Mouse (Mus musculus) forebrain, embryonic 12.5 days (tissue): Measurements from ENCODE around the gene Dffb. TPM values are rescaled to one million over a fixed set of nuclear protein-coding genes. Genes with fewer than 3 reads are reported as not detected.
A peak's percentile ranks its signal among the peaks of the same experiment; 100 is the strongest.

Experiments
- ATAC-seq: fragments of 200-750 bp; cut with Nextera tagmentation; 2 replicates; pipeline ENCODE4 v1.8.0; 2017; ENCODE audit warnings: moderate TSS enrichment; ENCODE audit not compliant: low FRiP score
- H3K27ac ChIP-seq: fragments of 300-500 bp; sonication (generic); 2 replicates; pipeline ENCODE4 v1.5.1; 2016; ENCODE audit warnings: mild to moderate bottlenecking
- H3K27me3 ChIP-seq: fragments of 300-500 bp; sonication (generic); 2 replicates; pipeline ENCODE4 v1.6.1; 2016; ENCODE audit warnings: mild to moderate bottlenecking
- H3K36me3 ChIP-seq: fragments of 300-500 bp; sonication (generic); replicated peaks from 2 replicates; pipeline ENCODE4 v1.6.1; 2016; ENCODE audit warnings: mild to moderate bottlenecking
- H3K4me1 ChIP-seq: fragments of 300-500 bp; sonication (generic); 2 replicates; pipeline ENCODE4 v1.6.1; 2016
- H3K4me2 ChIP-seq: fragments of 300-500 bp; sonication (generic); 2 replicates; pipeline ENCODE4 v1.6.1; 2016; ENCODE audit warnings: mild to moderate bottlenecking, moderate library complexity
- H3K4me3 ChIP-seq: fragments of 300-500 bp; sonication (generic); replicated peaks from 2 replicates; pipeline ENCODE4 v1.5.1; 2016; ENCODE audit warnings: mild to moderate bottlenecking
- H3K9ac ChIP-seq: fragments of 300-500 bp; sonication (generic); 2 replicates; pipeline ENCODE4 v1.6.1; 2016; ENCODE audit warnings: mild to moderate bottlenecking
- H3K9me3 ChIP-seq: fragments of 300-500 bp; sonication (generic); 2 replicates; pipeline ENCODE4 v1.6.1; 2016
- WGBS: fragments of 180-500 bp; shearing (Covaris S2); methylation state at CpG from one replicate; pipeline ENCODE4 v1.1.7; 2016; 5-methylcytosine and 5-hydroxymethylcytosine counted together
- polyA plus RNA-seq: library from polyadenylated mRNA; unstranded; fragments of >200 nt; fragmentation: Nextera tagmentation; extraction: Ambion mirVana; gene quantifications from 2 replicates; pipeline ENCODE4 v1.2.1, GENCODE M21; 2016

The Dffb gene
- polyA plus RNA-seq, 1 experiment from 2014 or later = 11.9 TPM

GRCm38 (mm10) chr4:154006264-154006663 is 31.3 kb upstream of the Dffb start:
- ATAC-seq = no peak
- Histone ChIP-seq H3K9me3 (no peaks in the 10 kb centered on the region), H3K36me3 (peaks cover 56% of the 10 kb centered on the region), H3K9ac (no peak overlapping the region), H3K4me1 (peaks cover 5% of the 10 kb centered on the region), H3K27me3 (no peaks in the 10 kb centered on the region), H3K4me3 (no peak overlapping the region), H3K27ac (no peak overlapping the region), H3K4me2 (no peak overlapping the region)
- 95% methylated on average over 6 of the region's 6 CpGs for WGBS

DNA sequence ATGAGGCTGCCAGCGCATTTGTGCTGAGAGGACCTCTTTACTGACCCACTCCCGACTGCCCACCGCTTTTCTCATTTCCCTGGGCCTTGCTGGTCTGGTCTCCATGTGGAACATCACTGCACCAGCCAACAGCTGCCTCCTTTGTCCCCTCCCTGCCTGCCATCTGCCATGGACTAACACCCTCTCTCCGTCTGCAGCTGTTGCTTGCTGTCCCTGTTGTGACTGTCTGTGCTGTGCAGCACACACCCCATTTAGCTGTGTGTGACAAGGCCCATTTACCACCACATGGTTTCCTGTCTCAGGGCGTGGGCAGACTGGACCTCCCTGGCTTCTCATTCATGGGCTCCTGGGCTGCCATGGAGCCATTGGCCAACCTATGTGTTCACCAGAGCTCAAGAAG is 30.6 kb upstream of the Dffb start:
- H3K4me3 ChIP-seq = no peak overlapping the region
- H3K9me3 ChIP-seq = no peaks in the 10 kb centered on the region
- H3K4me2 ChIP-seq = no peak overlapping the region
- H3K27me3 ChIP-seq = no peaks in the 10 kb centered on the region
- peaks cover 56% of the 10 kb centered on the region for H3K36me3 ChIP-seq
- WGBS = 85% methylated on average over 5 of the region's 5 CpGs
- no peaks in the 10 kb centered on the region for H3K4me1 ChIP-seq
- no peak overlapping the region; the same call in 1 of the 2 replicates for H3K27ac ChIP-seq
- no peak for ATAC-seq
- no peak overlapping the region for H3K9ac ChIP-seq

DNA sequence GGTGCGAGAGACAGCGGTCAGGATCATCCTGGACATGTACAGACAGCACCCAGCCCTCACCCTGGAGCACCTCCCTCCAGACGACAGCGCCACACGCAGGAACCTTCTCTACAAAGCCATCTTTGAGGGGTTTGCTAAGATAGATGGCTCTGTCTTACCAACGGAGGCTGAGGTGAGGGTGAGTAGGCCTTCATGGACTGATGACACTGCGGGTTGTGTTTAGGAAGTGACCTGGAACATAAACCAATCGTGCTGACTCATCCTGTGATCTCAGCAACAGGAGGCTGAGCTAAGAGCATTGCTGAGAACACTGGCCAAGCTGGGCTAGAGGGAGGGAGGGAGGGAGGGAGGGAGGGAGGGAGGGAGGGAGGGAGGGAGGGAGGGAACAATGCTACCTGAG is 18.6 kb upstream of the Dffb start:
- WGBS = 92% methylated on average over 8 of the region's 8 CpGs

GRCm38 (mm10) chr4:153992715-153993114 is 17.8 kb upstream of the Dffb start:
- no peaks in the 10 kb centered on the region for H3K9me3 ChIP-seq
- ATAC-seq = no peak
- WGBS = 93% methylated on average over 10 of the region's 10 CpGs
- H3K4me2 ChIP-seq = no peak overlapping the region
- H3K27ac ChIP-seq = no peak overlapping the region
- no peak overlapping the region for H3K9ac ChIP-seq
- H3K4me1 ChIP-seq = no peaks in the 10 kb centered on the region
- H3K4me3 ChIP-seq = no peak overlapping the region
- H3K36me3 ChIP-seq = peaks cover 95% of the 10 kb centered on the region
- H3K27me3 ChIP-seq = no peaks in the 10 kb centered on the region

More for the DNA sequence above, 18.6 kb upstream of the Dffb start:
- H3K4me1 ChIP-seq = no peaks in the 10 kb centered on the region
- no peak overlapping the region for H3K4me3 ChIP-seq
- no peak overlapping the region for H3K9ac ChIP-seq
- no peaks in the 10 kb centered on the region for H3K27me3 ChIP-seq
- H3K4me2 ChIP-seq = no peak overlapping the region
- peaks cover 95% of the 10 kb centered on the region for H3K36me3 ChIP-seq
- ATAC-seq = no peak
- no peak overlapping the region for H3K27ac ChIP-seq
- H3K9me3 ChIP-seq = no peaks in the 10 kb centered on the region

DNA sequence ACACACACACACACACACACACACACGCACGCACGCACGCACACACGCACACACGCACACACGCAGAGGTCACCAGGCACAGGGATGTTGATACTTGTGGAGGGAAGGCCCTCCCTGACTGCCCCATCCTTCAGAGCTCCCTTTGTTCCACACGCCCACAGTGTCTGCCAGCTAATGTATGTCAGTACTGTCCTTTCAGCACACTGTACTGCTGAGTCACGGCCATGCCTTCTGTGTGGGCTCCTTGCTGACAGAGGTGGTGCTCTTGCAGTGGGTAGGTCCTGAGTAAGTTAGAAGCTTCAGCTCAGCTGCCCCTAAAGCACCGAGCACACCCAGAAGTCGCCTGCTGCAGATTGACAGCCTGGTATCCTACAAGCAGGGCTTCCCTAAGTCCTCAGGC is 5.5 kb upstream of the Dffb start:
- WGBS = 85% methylated on average over 11 of the region's 11 CpGs
- Histone ChIP-seq H3K27ac (no peak overlapping the region), H3K27me3 (no peaks in the 10 kb centered on the region), H3K9ac (no peak overlapping the region), H3K4me2 (no peak overlapping the region), H3K9me3 (no peaks in the 10 kb centered on the region), H3K4me1 (peaks cover 18% of the 10 kb centered on the region), H3K36me3 (peaks cover 66% of the 10 kb centered on the region), H3K4me3 (no peak overlapping the region)
- ATAC-seq = no peak

GRCm38 (mm10) chr4:153979243-153979642 is 4.3 kb upstream of the Dffb start:
- H3K27me3 ChIP-seq = no peaks in the 10 kb centered on the region
- ATAC-seq = no peak
- no peak overlapping the region for H3K9ac ChIP-seq
- no peak overlapping the region for H3K4me3 ChIP-seq
- WGBS = 95% methylated on average over 10 of the region's 10 CpGs
- H3K36me3 ChIP-seq = peaks cover 54% of the 10 kb centered on the region
- peaks cover 21% of the 10 kb centered on the region for H3K4me1 ChIP-seq
- no peaks in the 10 kb centered on the region for H3K9me3 ChIP-seq
- no peak overlapping the region for H3K4me2 ChIP-seq
- H3K27ac ChIP-seq = no peak overlapping the region

DNA sequence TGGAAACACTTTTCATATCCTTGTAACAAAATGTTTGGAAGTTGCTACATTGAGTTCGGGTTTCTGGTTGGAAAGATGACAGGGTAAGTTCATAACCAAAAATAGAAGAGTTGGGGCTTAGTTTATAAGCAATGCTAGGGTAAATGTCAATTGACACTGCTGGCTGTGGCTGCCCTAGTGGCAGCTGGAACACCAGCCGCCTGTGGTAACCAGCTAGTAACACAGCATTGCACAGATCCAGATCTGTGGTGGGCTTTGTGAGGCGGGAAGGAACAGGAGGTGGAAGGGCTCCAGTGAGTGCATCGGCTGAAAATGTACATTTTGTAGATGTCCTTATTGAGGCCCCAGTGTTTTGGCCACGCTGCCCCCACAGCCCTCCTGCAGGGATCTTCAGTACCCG is 842 bp upstream of the Dffb start:
- H3K4me2 ChIP-seq = peak overlapping the region; percentile 94
- peak overlapping the region; percentile 94 for H3K9ac ChIP-seq
- H3K4me1 ChIP-seq = peaks cover 34% of the 10 kb centered on the region
- 44% methylated on average over 6 of the region's 6 CpGs for WGBS
- peak overlapping the region; percentile 94 for H3K4me3 ChIP-seq
- no peak overlapping the region for H3K27ac ChIP-seq
- no peaks in the 10 kb centered on the region for H3K9me3 ChIP-seq
- no peak for ATAC-seq
- peaks cover 29% of the 10 kb centered on the region for H3K36me3 ChIP-seq
- no peaks in the 10 kb centered on the region for H3K27me3 ChIP-seq

- 1% methylated on average over 30 of the region's 33 CpGs for WGBS
- no peaks in the 10 kb centered on the region for H3K27me3 ChIP-seq
- peak overlapping the region; percentile 94 for H3K4me2 ChIP-seq
- no peaks in the 10 kb centered on the region for H3K9me3 ChIP-seq
- H3K4me1 ChIP-seq = peaks cover 34% of the 10 kb centered on the region
- H3K9ac ChIP-seq = peak overlapping the region; percentile 94
- no peak for ATAC-seq
- peak overlapping the region; percentile 73 for H3K27ac ChIP-seq
- H3K36me3 ChIP-seq = peaks cover 29% of the 10 kb centered on the region
- H3K4me3 ChIP-seq = peak overlapping the region; percentile 94
Observed at GRCm38 (mm10) chr4:153975292-153975662, 351 bp upstream of the Dffb start.

GRCm38 (mm10) chr4:153968063-153968462 is 6.9 kb downstream of the Dffb start:
- H3K27ac ChIP-seq = no peak overlapping the region
- H3K9me3 ChIP-seq = no peaks in the 10 kb centered on the region
- H3K27me3 ChIP-seq = no peaks in the 10 kb centered on the region
- H3K4me3 ChIP-seq = no peak overlapping the region
- H3K36me3 ChIP-seq = peaks cover 72% of the 10 kb centered on the region
- no peak overlapping the region for H3K9ac ChIP-seq
- no peak overlapping the region for H3K4me2 ChIP-seq
- WGBS = 80% methylated on average over 2 of the region's 2 CpGs
- no peak for ATAC-seq
- H3K4me1 ChIP-seq = peaks cover 3% of the 10 kb centered on the region; the same call in 1 of the 2 replicates

- H3K4me2 ChIP-seq = no peak overlapping the region
- WGBS = 84% methylated on average over 2 of the region's 2 CpGs
- no peak overlapping the region for H3K4me3 ChIP-seq
- no peaks in the 10 kb centered on the region for H3K9me3 ChIP-seq
- ATAC-seq = no peak
- H3K27ac ChIP-seq = no peak overlapping the region
- H3K4me1 ChIP-seq = no peaks in the 10 kb centered on the region
- H3K36me3 ChIP-seq = peaks cover 77% of the 10 kb centered on the region
- no peaks in the 10 kb centered on the region for H3K27me3 ChIP-seq
- H3K9ac ChIP-seq = no peak overlapping the region
Observed at GRCm38 (mm10) chr4:153967556-153967955, 7.4 kb downstream of the Dffb start.

DNA sequence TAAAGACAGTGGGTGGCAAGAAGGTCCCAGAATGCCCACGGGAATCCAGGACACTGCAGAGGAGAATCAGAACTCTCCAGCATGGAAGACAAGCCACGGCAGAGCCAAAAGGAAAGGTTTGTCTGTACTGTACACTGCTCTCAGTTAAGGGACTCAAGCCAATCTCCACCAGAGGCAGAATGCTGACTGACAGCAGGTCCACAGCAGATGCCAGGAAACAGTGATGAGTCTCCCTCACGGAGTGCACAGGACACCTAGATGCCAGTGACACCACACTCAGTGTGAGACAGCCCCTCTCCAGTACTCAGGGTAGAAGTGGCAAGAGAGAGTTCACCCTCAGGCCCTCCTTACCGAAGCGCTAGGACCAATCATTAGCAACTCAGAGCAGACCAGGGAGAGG is 8.3 kb downstream of the Dffb start:
- Histone ChIP-seq H3K36me3 (peaks cover 86% of the 10 kb centered on the region), H3K9me3 (no peaks in the 10 kb centered on the region), H3K27me3 (no peaks in the 10 kb centered on the region), H3K4me2 (no peak overlapping the region), H3K9ac (no peak overlapping the region), H3K27ac (no peak overlapping the region), H3K4me3 (no peak overlapping the region), H3K4me1 (no peaks in the 10 kb centered on the region)
- ATAC-seq = no peak
- 86% methylated on average over 5 of the region's 5 CpGs for WGBS

- H3K4me2 ChIP-seq = no peak overlapping the region
- WGBS = 85% methylated on average over 7 of the region's 7 CpGs
- no peak overlapping the region for H3K4me3 ChIP-seq
- H3K4me1 ChIP-seq = peaks cover 13% of the 10 kb centered on the region
- H3K36me3 ChIP-seq = peaks cover 79% of the 10 kb centered on the region
- no peaks in the 10 kb centered on the region for H3K9me3 ChIP-seq
- H3K27ac ChIP-seq = no peak overlapping the region
- H3K27me3 ChIP-seq = no peaks in the 10 kb centered on the region
- H3K9ac ChIP-seq = no peak overlapping the region
- no peak for ATAC-seq
Observed at GRCm38 (mm10) chr4:153962631-153963030, 12.3 kb downstream of the Dffb start.

GRCm38 (mm10) chr4:153957444-153958250 is 17.3 kb downstream of the Dffb start:
- Histone ChIP-seq H3K27ac (peak overlapping the region; percentile 90), H3K9ac (peak overlapping the region; percentile 94), H3K9me3 (no peaks in the 10 kb centered on the region), H3K4me2 (peak overlapping the region; percentile 89), H3K27me3 (peaks cover 24% of the 10 kb centered on the region), H3K4me1 (peaks cover 18% of the 10 kb centered on the region), H3K36me3 (peaks cover 35% of the 10 kb centered on the region), H3K4me3 (peak overlapping the region; percentile 81)
- ATAC-seq = peak; percentile 60; the same call in 1 of the 2 replicates
- under 1% methylated on average over 37 of the region's 37 CpGs for WGBS
